Mouse (Mus musculus): ENCODE data around the gene Gm13090. TPM values are rescaled to one million over a fixed set of nuclear protein-coding genes. Genes with fewer than 3 reads are reported as not detected.

Gene Gm13090
- total RNA-seq (2023) = not detected

DNA sequence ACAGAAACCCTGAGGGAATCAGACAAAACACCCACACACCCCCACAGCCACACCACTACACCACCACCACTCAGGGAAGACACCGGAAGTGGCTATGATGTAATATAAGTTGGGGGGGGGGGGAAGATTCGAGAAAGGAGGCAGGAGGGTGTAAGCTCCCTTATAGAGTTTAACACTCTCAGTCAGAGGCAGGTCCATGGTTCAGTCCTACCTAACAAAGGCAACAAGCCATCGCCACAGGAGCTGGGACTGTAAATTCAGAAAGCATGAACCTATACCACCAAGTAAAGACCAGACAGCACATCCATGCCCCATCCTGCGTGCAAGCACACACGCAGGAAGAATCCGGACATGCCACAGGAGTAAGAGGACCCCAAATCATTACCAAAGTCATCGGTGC, at the start of gene Gm13090:
Gene Gm13090, plus strand, starts transcription at position 301 of the 400 bp plus-strand sequence.

DNA sequence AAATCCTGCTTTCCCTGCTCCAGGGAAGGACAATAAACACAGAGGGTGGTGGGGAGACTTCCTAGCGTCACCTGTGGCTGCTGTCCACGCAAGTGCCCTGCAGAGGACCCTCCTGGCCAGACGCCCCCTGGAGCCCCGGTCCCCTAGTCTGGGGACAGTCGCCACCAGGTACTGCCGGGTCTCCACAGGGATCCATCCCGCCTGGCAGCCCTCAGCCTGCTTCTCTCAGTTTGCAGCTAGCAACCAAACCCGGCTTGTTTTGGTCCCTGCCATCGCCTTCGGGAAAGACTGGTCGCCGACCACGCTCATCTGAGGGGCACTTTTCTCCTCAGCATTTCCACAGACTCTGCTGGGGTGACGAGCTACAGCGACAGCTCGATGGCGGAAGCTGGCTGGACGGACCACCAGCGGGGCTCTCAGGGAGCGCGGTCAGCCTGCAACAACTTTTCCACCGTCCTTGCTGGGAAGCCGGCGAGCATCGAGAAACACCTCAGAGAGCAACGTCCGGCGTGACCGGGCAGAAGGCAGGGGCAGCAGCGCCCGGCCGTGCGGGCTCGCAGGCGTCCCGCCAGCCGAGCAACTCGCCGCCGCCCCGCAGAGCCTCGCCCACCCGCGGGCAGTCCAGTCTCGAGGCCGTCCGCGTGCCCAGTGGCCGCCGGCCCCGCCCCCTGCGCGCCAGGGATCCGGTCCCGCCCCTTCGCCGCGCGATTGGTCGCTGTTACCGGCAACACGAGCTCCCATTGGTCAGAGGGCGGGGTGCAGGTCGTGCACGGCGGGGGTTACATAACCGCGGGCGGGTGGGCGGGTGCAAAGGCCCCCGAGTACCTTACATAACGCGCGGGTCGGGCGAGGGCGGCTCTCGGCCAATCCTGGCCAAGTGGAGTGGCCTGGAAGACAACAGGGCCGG, 45.1 kb upstream of the Gm13090 start, which contains the start of gene Per3:
Gene Per3, minus strand, starts transcription at position 629 of the 907 bp plus-strand sequence.

DNA sequence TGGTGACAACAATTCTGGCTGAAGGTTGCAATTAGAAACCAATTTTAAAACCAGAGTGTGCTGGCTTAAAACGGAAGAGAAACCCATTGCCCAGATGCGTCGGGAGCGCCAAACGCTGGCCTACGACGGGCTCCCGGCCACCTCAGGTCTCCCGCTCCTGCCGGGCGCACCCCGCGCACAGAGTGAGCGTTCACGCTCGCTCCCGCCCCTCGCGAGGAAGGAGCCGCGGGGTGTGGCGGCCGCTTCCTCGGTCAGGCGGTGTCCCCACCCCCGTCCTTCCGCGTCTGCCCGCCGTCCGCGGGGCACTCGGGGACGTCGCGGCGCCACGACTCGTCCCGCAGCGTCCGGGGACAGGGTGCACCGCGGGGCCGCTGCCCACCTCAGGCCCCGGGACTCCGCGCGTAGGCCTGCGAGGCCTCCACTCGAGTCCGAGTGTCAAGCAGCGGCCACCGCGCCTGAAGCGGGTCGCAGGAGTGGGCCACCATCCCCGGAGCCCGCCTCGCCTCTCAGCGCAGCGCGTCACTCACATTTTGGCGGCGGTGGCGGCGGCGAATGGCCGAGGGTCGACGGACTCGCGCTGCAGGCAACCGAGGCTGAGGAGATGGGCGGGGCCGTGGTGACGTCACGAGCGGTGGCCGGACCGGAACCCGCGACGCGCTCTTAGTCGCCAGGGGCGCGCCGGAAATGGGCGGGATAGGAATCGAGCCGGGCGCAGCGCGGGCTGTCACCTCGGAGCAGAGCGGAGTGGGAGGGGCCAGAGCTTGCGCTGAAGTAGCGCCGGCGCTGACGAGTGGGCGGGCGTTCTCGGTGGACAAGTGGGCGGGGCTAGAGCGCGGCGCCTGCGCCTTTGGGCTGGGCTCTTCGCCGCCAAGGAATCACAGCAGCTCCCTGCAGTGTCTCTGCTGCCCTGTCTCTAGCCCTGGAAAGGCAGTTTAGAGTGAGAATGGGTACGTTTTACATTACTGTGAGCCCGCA, 31.7 kb upstream of the Gm13090 start, which contains the start of gene Vamp3:
Gene Vamp3, minus strand, starts transcription at position 617 of the 975 bp plus-strand sequence.

Other genes with a start within 250 kb of the Gm13090 start
- 10 to 100 TPM in 1 of 2 experiments, 1 to 10 TPM in 1; 9.0 to 12.8 TPM for gene Errfi1, start 235.7 kb upstream of the Gm13090 start, total RNA-seq (2023)
- 100 to 1,000 TPM; 118 to 135 TPM for gene Park7, start 175.1 kb upstream of the Gm13090 start, total RNA-seq (2023)
- gene Tnfrsf9, start 175.0 kb upstream of the Gm13090 start, total RNA-seq (2023) = under 1 TPM in 1 of 2 experiments, not detected in 1; 0.58 TPM
- gene Uts2, start 92.5 kb upstream of the Gm13090 start, total RNA-seq (2023) = not detected
- 1 to 10 TPM; 4.3 to 4.4 TPM for gene Per3, start 44.9 kb upstream of the Gm13090 start, total RNA-seq (2023)
- gene Vamp3, start 31.6 kb upstream of the Gm13090 start, total RNA-seq (2023) = 10 to 100 TPM; 75.5 to 75.8 TPM